Mouse (Mus musculus): ENCODE data around the gene Lama1. TPM values are rescaled to one million over a fixed set of nuclear protein-coding genes. Genes with fewer than 3 reads are reported as not detected.

The Lama1 gene
- polyA plus RNA-seq, 1 experiment = 2.5 TPM

DNA sequence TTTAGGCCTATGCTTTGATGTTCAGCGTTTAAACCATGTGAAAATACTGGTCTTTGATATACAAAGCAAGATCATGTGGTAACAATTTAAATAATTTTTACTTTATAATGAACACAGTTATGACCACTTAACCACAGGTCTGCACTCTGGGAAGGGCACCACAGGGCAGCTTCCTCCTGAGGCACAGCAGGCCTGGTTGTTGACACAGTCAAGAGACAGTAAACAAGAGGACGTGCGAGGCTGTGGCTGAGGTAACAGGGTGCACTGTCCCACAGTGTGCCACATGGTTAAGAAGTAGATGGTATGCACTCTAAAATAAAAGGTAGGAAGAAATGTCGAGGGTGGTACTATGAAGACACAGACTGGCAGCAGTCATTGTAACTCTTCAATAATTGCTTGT is 14.3 kb downstream of the Lama1 start:
- H3K4me1 ChIP-seq (ENCODE audit: control insufficient read depth, insufficient read depth, low read length) = no peaks in the 10 kb centered on the region
- H3K27ac ChIP-seq (ENCODE audit: insufficient read depth, low read length) = no peak overlapping the region
- no peak for TF ChIP-seq CTCF (IDR thresholded peaks at IDR 0.05; ENCODE audit: borderline replicate concordance, insufficient read depth, low read length)
- TF ChIP-seq POLR2A (IDR thresholded peaks at IDR 0.05; ENCODE audit: low read depth, low read length) = no peak
- no peak overlapping the region for H3K4me3 ChIP-seq (ENCODE audit: insufficient read depth, low read length)

DNA sequence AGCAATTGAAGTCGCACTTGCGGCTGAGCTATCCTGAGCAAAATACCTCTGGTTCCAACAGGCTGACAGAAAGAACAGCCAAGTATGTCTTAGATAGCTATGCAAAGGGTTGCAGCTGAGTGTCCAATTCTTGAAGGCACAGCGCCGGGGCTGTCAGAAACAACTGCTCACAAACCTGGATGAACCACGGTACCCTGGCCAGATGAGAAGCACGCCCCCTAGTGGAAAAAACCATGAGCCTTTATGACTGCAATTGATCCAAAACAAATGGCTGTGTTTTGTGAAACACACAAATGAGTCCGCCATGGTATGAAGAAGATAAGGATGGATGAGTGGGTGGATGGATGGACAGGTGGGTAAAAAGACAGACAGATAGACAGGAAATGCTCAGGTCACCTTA is 15.9 kb downstream of the Lama1 start:
- TF ChIP-seq CTCF (IDR thresholded peaks at IDR 0.05; ENCODE audit: borderline replicate concordance, insufficient read depth, low read length) (no peak), POLR2A (IDR thresholded peaks at IDR 0.05; ENCODE audit: low read depth, low read length) (no peak)
- Histone ChIP-seq H3K27ac (ENCODE audit: insufficient read depth, low read length) (no peak overlapping the region), H3K4me1 (ENCODE audit: control insufficient read depth, insufficient read depth, low read length) (no peaks in the 10 kb centered on the region), H3K4me3 (ENCODE audit: insufficient read depth, low read length) (no peak overlapping the region)

DNA sequence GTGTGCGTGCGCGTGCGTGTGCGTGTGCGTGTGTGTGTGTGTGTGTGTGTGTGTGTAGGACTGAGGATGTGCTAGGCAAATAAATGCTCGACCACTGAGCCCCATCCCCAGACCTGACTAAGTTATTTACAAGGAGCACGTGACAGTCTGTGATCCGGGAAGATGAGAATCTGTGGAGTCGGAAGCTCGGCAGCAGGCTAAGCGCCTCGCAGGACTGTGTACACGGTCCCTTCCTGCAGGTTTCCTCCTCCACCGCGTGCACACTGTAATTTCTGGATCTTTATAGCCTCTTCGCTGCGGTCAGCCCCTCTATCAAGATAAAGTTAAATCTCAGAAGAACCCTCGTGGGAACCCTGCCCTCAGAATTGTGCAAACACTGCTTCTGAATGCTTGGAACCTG is 18.4 kb downstream of the Lama1 start:
- Histone ChIP-seq H3K4me1 (ENCODE audit: control insufficient read depth, insufficient read depth, low read length) (no peaks in the 10 kb centered on the region), H3K27ac (ENCODE audit: insufficient read depth, low read length) (no peak overlapping the region), H3K4me3 (ENCODE audit: insufficient read depth, low read length) (no peak overlapping the region)
- TF ChIP-seq CTCF (IDR thresholded peaks at IDR 0.05; ENCODE audit: borderline replicate concordance, insufficient read depth, low read length) (no peak), POLR2A (IDR thresholded peaks at IDR 0.05; ENCODE audit: low read depth, low read length) (no peak)

DNA sequence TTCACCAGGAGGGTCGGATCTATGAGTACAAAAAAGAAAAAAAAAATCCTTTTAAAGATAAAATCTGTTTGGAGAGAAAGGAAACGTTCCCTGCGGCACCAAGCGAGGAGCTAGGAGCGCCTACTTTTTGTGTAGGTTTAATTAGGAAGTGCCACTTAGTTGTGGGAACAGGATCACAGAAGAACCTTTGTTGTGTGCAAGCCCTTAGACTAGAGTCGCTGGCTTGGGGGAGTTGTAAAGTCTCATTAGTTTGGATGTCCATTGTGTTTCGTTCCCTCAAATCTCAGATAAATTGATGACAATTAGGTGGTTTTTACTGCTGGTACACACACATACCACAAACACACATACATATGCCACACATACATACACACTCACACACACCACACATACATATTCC is 25.0 kb downstream of the Lama1 start:
- Histone ChIP-seq H3K27ac (ENCODE audit: insufficient read depth, low read length) (no peak overlapping the region), H3K4me1 (ENCODE audit: control insufficient read depth, insufficient read depth, low read length) (no peaks in the 10 kb centered on the region), H3K4me3 (ENCODE audit: insufficient read depth, low read length) (no peak overlapping the region)
- TF ChIP-seq POLR2A (IDR thresholded peaks at IDR 0.05; ENCODE audit: low read depth, low read length) (no peak), CTCF (IDR thresholded peaks at IDR 0.05; ENCODE audit: borderline replicate concordance, insufficient read depth, low read length) (no peak)

DNA sequence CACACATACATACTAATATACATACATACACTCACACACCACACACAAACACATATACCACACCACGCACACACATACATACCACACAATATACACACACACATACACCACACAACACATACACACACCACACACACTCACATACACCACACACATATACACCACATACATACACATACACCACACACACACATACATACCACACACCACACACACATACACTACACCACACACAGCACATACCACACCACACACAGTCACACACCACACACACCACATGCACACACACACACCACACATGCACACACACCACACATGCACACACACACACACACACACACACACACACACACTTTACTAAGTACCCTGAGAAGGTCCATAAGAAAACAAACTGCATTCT is 25.5 kb downstream of the Lama1 start:
- TF ChIP-seq POLR2A (IDR thresholded peaks at IDR 0.05; ENCODE audit: low read depth, low read length) = peak; percentile 33; the same call in 1 of the 2 replicates
- TF ChIP-seq CTCF (IDR thresholded peaks at IDR 0.05; ENCODE audit: borderline replicate concordance, insufficient read depth, low read length) = no peak
- H3K4me3 ChIP-seq (ENCODE audit: insufficient read depth, low read length) = no peak overlapping the region
- no peaks in the 10 kb centered on the region for H3K4me1 ChIP-seq (ENCODE audit: control insufficient read depth, insufficient read depth, low read length)
- no peak overlapping the region for H3K27ac ChIP-seq (ENCODE audit: insufficient read depth, low read length)

DNA sequence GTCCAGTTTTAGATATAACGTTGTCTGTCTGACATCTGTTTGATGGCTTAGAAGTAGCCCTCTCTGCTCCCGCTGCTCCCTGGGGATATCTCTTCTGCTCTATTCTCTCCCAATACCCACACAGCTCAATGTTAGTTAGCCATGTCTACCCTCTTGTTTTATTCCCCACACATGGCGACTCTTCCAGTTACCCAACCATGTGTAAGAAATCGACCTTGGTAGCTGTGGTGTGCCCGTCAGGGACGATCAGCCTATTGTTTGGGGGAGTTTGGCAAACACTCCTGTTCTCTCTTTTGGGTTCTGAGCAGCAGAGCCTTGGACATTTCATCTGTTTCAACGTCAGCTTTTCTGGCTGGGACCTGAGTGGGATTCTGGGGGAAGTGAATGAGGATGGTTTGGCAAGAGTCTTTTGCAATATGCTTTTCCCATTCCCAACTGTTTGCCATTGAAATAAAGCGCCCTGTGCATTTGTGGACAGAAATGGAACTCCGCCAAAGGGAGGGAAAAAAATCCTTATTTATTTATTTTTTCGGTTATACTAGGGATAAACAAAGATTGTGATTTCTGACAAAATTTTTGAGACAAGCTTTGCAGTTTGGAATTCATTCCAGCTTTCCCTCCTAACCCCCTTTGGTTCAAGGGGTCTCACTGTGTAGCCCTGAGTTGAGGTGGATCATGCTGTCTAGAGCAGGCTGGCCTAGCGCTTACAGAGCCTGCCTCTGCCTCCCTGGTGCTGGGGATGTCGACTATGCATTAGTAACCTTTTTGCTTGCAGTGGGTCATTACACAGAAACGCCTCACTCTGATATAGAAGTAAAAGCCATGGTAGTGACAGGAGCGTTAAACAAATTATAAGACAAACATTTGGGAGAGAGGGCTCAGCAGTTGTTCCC is 26.4 kb downstream of the Lama1 start:
- no peak overlapping the region for H3K4me3 ChIP-seq (ENCODE audit: insufficient read depth, low read length)
- no peaks in the 10 kb centered on the region for H3K4me1 ChIP-seq (ENCODE audit: control insufficient read depth, insufficient read depth, low read length)
- no peak overlapping the region for H3K27ac ChIP-seq (ENCODE audit: insufficient read depth, low read length)
- TF ChIP-seq POLR2A (IDR thresholded peaks at IDR 0.05; ENCODE audit: low read depth, low read length) (no peak), CTCF (IDR thresholded peaks at IDR 0.05; ENCODE audit: borderline replicate concordance, insufficient read depth, low read length) (no peak)

DNA sequence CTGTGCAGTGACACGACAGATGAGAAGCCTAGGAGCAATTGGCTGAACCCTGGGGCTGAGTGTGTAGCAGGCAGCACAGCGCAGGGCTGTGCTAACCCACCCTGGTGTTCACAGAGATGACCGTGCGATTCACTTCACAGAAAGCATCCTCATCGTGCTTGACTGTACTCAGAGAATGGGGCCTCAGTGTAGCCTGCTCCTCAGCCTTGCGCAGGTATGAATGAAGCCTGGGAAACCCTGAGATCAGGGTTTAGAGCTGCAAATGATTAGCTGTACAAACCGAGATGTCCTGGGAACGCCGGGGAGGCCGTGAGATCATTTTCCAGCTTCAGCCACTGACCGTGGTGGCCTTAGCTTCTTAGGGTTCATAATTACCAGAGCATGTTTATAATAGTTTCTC is 29.5 kb downstream of the Lama1 start:
- Histone ChIP-seq H3K4me3 (ENCODE audit: insufficient read depth, low read length) (no peak overlapping the region), H3K4me1 (ENCODE audit: control insufficient read depth, insufficient read depth, low read length) (no peaks in the 10 kb centered on the region), H3K27ac (ENCODE audit: insufficient read depth, low read length) (no peak overlapping the region)
- TF ChIP-seq CTCF (IDR thresholded peaks at IDR 0.05; ENCODE audit: borderline replicate concordance, insufficient read depth, low read length) = no peak
- no peak for TF ChIP-seq POLR2A (IDR thresholded peaks at IDR 0.05; ENCODE audit: low read depth, low read length)

DNA sequence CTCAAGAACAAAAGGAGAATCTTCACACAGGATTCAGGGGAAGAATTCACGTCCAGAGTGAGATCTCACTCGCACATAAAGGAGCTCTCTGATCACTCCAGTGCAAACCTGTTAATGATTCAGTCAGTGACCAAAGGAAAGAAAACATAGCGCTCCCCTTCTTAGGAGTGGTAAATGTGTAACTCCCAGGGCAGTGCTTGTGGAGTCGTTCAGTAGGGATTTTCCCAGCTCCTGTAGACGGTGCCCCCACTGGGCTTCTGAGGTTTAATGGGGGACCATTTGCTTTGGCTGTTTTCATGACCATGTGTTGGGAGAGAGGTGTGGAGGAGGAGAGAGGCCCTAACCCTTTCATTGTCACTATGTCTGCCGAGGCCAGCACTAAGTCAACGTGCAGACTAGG is 31.7 kb downstream of the Lama1 start:
- TF ChIP-seq CTCF (IDR thresholded peaks at IDR 0.05; ENCODE audit: borderline replicate concordance, insufficient read depth, low read length) (no peak), POLR2A (IDR thresholded peaks at IDR 0.05; ENCODE audit: low read depth, low read length) (no peak)

DNA sequence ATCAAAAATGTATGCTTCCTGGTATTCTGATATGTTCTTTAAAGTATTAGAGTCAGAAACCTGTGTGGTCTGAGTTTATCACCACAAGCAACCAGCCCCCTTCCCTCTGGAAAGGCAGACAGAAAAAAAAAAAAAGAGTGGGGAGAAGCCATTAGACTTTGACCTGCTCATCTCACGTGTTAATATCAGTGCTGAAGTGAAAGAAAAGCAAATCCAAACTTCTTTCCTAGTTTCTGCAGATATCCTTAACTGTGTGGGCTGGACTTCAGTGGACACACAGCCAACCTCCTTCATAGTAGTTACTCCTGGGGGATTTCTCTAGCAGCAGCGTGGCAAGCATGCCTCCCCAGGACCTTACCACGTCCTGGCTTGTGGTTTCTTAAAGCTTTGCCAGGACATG is 34.0 kb downstream of the Lama1 start:
- no peak overlapping the region for H3K27ac ChIP-seq (ENCODE audit: insufficient read depth, low read length)
- H3K4me1 ChIP-seq (ENCODE audit: control insufficient read depth, insufficient read depth, low read length) = no peaks in the 10 kb centered on the region
- TF ChIP-seq POLR2A (IDR thresholded peaks at IDR 0.05; ENCODE audit: low read depth, low read length) (no peak), CTCF (IDR thresholded peaks at IDR 0.05; ENCODE audit: borderline replicate concordance, insufficient read depth, low read length) (no peak)
- no peak overlapping the region for H3K4me3 ChIP-seq (ENCODE audit: insufficient read depth, low read length)

More for the DNA sequence above, 31.7 kb downstream of the Lama1 start:
- Histone ChIP-seq H3K27ac (ENCODE audit: insufficient read depth, low read length) (no peak overlapping the region), H3K4me1 (ENCODE audit: control insufficient read depth, insufficient read depth, low read length) (no peaks in the 10 kb centered on the region), H3K4me3 (ENCODE audit: insufficient read depth, low read length) (no peak overlapping the region)

DNA sequence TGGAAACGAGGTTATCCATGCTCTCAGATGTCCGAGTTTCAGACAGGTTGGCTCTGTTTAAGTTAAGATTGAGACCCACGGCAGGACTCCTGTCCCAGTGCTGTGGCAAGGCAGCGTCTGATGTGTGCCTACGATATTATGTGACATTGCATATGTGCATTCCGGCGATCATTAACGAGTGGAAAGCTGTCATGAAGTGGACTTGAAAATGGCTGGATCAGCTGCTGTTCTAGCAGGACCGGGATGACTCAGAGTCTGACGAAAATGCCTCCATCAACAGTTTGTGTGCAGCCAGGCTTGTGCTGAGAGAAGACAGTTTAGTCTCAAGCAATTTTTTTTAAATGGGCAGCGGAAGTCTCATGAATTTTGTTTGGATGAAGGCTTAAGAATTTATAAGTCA is 34.9 kb downstream of the Lama1 start:
- Histone ChIP-seq H3K27ac (ENCODE audit: insufficient read depth, low read length) (no peak overlapping the region), H3K4me3 (ENCODE audit: insufficient read depth, low read length) (no peak overlapping the region), H3K4me1 (ENCODE audit: control insufficient read depth, insufficient read depth, low read length) (no peaks in the 10 kb centered on the region)
- TF ChIP-seq CTCF (IDR thresholded peaks at IDR 0.05; ENCODE audit: borderline replicate concordance, insufficient read depth, low read length) (no peak), POLR2A (IDR thresholded peaks at IDR 0.05; ENCODE audit: low read depth, low read length) (no peak)
